Mouse (Mus musculus): ENCODE data around the gene Tlr3. TPM values are rescaled to one million over a fixed set of nuclear protein-coding genes. Genes with fewer than 3 reads are reported as not detected.

The Tlr3 gene
- polyA plus RNA-seq (2014; fragmentation: Illumina TruSeq; extraction: RNeasy Lipid Tissue Mini Kit (QIAGEN cat#74804); ENCODE audit: low read depth, low replicate concordance): 4.6 TPM

GRCm38 (mm10) chr8:45410882-45411281, at the start of gene Tlr3:
Gene Tlr3, minus strand, starts transcription at chr8:45411080.

GRCm38 (mm10) chr8:45381963-45382347, 28.9 kb downstream of the Tlr3 start, which contains the start of gene Fam149a:
Gene Fam149a, minus strand, starts transcription at chr8:45382291.

Other genes with a start within 250 kb of the Tlr3 start
- gene F11, start 149.0 kb downstream of the Tlr3 start, polyA plus RNA-seq (2014; fragmentation: Illumina TruSeq; extraction: RNeasy Lipid Tissue Mini Kit (QIAGEN cat#74804); ENCODE audit: low read depth, low replicate concordance): 2.6 TPM
- gene Klkb1, start 116.2 kb downstream of the Tlr3 start, polyA plus RNA-seq (2014; fragmentation: Illumina TruSeq; extraction: RNeasy Lipid Tissue Mini Kit (QIAGEN cat#74804); ENCODE audit: low read depth, low replicate concordance): 5.6 TPM
- gene Gm45753, start 102.6 kb downstream of the Tlr3 start, polyA plus RNA-seq (2014; fragmentation: Illumina TruSeq; extraction: RNeasy Lipid Tissue Mini Kit (QIAGEN cat#74804); ENCODE audit: low read depth, low replicate concordance): 2.0 TPM
- 1.8 TPM for gene Cyp4v3, start 77.9 kb downstream of the Tlr3 start, polyA plus RNA-seq (2014; fragmentation: Illumina TruSeq; extraction: RNeasy Lipid Tissue Mini Kit (QIAGEN cat#74804); ENCODE audit: low read depth, low replicate concordance)
- 0.35 TPM for gene Fam149a, start 28.8 kb downstream of the Tlr3 start, polyA plus RNA-seq (2014; fragmentation: Illumina TruSeq; extraction: RNeasy Lipid Tissue Mini Kit (QIAGEN cat#74804); ENCODE audit: low read depth, low replicate concordance)
- gene Sorbs2, start 96.7 kb upstream of the Tlr3 start, polyA plus RNA-seq (2014; fragmentation: Illumina TruSeq; extraction: RNeasy Lipid Tissue Mini Kit (QIAGEN cat#74804); ENCODE audit: low read depth, low replicate concordance): 10.5 TPM

All from testis, adult 10 weeks (tissue).